20 mouse cellular contexts compared by ENCODE assay signal in genomic region chr6:48836146-48836545, GRCm38 (mm10). TPM values are rescaled to one million over a fixed set of nuclear protein-coding genes. Genes with fewer than 3 reads are reported as not detected.
"Had no signal": no experiment of that assay in that cellular context is flagged by ENCODE, and none has a peak within 500 bp of the region (broad histone marks: within the 10 kb centered on the region; RNA-seq: fewer than 3 reads in every experiment).

No protein-coding gene starts in this region.

- DNase-seq: retina, postnatal 1 day; right cerebral cortex, adult 18-20 months; right cerebral cortex, postnatal 14 days; right cerebral cortex, postnatal 25 days; right cerebral cortex, postnatal 4 days; spleen, adult 18-20 months; thymus, adult 18-20 months; thymus, adult 2 months; thymus, postnatal 14 days; thymus, postnatal 25 days; thymus, postnatal 36 days; thymus, postnatal 4 days had no signal

- H3K36me3 ChIP-seq: neural tube, embryonic 15.5 days had no signal

- H3K27me3 ChIP-seq: neural tube, embryonic 12.5 days; neural tube, embryonic 13.5 days; neural tube, embryonic 15.5 days; stomach, embryonic 15.5 days had no signal

- H3K9me3 ChIP-seq: neural tube, embryonic 12.5 days; neural tube, embryonic 13.5 days; neural tube, embryonic 15.5 days; stomach, embryonic 15.5 days had no signal

- H3K27ac ChIP-seq: neural tube, embryonic 12.5 days; neural tube, embryonic 13.5 days; neural tube, embryonic 15.5 days; stomach, embryonic 15.5 days; stomach, postnatal 0 days had no signal

- H3K4me3 ChIP-seq: neural tube, embryonic 12.5 days; neural tube, embryonic 13.5 days; neural tube, embryonic 15.5 days; stomach, embryonic 15.5 days had no signal

- H3K4me2 ChIP-seq: neural tube, embryonic 12.5 days; neural tube, embryonic 13.5 days; neural tube, embryonic 15.5 days; stomach, embryonic 15.5 days had no signal

- H3K9ac ChIP-seq: neural tube, embryonic 12.5 days; neural tube, embryonic 13.5 days; neural tube, embryonic 15.5 days; stomach, embryonic 15.5 days had no signal

RNA-seq across cellular contexts. Expression of gene Aoc1, which starts 36.5 kb away (rescaled TPM):
- total RNA-seq: neutrophil, adult 5-6 weeks had no signal
- polyA plus RNA-seq: neural tube, embryonic 13.5 days; neural tube, embryonic 14.5 days; neural tube, embryonic 15.5 days; stomach, embryonic 14.5 days; stomach, postnatal 0 days had no signal
